Mouse (Mus musculus) effector memory CD4-positive, alpha-beta T cell, adult 7 months (primary cell): ENCODE measurements around the gene Six3. TPM values are rescaled to one million over a fixed set of nuclear protein-coding genes. Genes with fewer than 3 reads are reported as not detected.

Experiments
- polyA plus RNA-seq: library from polyadenylated mRNA; unstranded; fragments of 100-300 nt; shearing (Covaris generic); gene quantifications from one replicate; pipeline ENCODE4 v1.2.1, GENCODE M21; 2017

The Six3 gene
- polyA plus RNA-seq, result 0.21 TPM

GRCm38 (mm10) chr17:85613266-85613860 lies at the start of gene Six3:
Gene Six3, plus strand, starts transcription at chr17:85613608.

Other genes with a start within 250 kb of the Six3 start
- gene Six2, start 74.7 kb downstream of the Six3 start, polyA plus RNA-seq, result not detected